ENCODE assay signal across 17 mouse cellular contexts in genomic region chr8:26420536-26420935, GRCm38 (mm10).
A peak's percentile ranks its signal among the peaks of the same experiment; 100 is the strongest.
DNase-seq lines count a peak whose midpoint lies in the region; ATAC-seq and TF ChIP-seq lines count a peak whose summit lies in the region.
"Had no signal": no experiment of that assay in that cellular context is flagged by ENCODE, and none has a peak within 500 bp of the region (broad histone marks: within the 10 kb centered on the region; RNA-seq: fewer than 3 reads in every experiment).

No protein-coding gene starts in this region.

- DNase-seq in embryo, embryonic 11 days: peak; percentile 52
- DNase-seq in hindbrain, embryonic 10.5 days (ENCODE audit: low spot score): no peak
- DNase-seq in hindbrain, postnatal 0 days (ENCODE audit: low spot score): no peak
- DNase-seq in lung, postnatal 4 days: no peak
- DNase-seq in Muller cell, postnatal 12 days (ENCODE audit: inconsistent ontology term): no peak
- no peak for DNase-seq in spleen, postnatal 14 days (ENCODE audit: low spot score in 2 of 2)
- DNase-seq: adrenal gland, adult 8-10 months; cerebellum, adult 9-10 months; kidney, adult 9 months; kidney, postnatal 36 days; layer of hippocampus, adult 9-11 months had no signal

- ATAC-seq in hindbrain, postnatal 0 days: peak; percentile 40; the same call in 1 of the 2 replicates
- peak; percentile 88 for ATAC-seq in neural tube, embryonic 14.5 days (ENCODE audit: low read depth)

- no peaks in the 10 kb centered on the region for H3K9me3 ChIP-seq in hindbrain, embryonic 10.5 days
- H3K9me3 ChIP-seq in hindbrain, postnatal 0 days (ENCODE audit: low read length): no peaks in the 10 kb centered on the region
- no peaks in the 10 kb centered on the region for H3K9me3 ChIP-seq in neural tube, embryonic 14.5 days (ENCODE audit: control insufficient read depth, low read length)
- H3K9me3 ChIP-seq: embryonic facial prominence, embryonic 15.5 days; heart, embryonic 13.5 days; limb, embryonic 13.5 days; liver, embryonic 15.5 days had no signal

- no peaks in the 10 kb centered on the region for H3K27me3 ChIP-seq in hindbrain, embryonic 10.5 days (ENCODE audit: insufficient read depth, poor library complexity, severe bottlenecking)
- no peaks in the 10 kb centered on the region for H3K27me3 ChIP-seq in hindbrain, postnatal 0 days (ENCODE audit: insufficient read depth, low read length)
- H3K27me3 ChIP-seq in neural tube, embryonic 14.5 days (ENCODE audit: control insufficient read depth, insufficient read depth, low read length): no peaks in the 10 kb centered on the region
- H3K27me3 ChIP-seq: embryonic facial prominence, embryonic 15.5 days; heart, embryonic 13.5 days; limb, embryonic 13.5 days; liver, embryonic 15.5 days had no signal

- no peak overlapping the region for H3K4me2 ChIP-seq in hindbrain, postnatal 0 days (ENCODE audit: low read depth, low read length)
- H3K4me2 ChIP-seq in neural tube, embryonic 14.5 days (ENCODE audit: low read depth, low read length): no peak overlapping the region
- H3K4me2 ChIP-seq: embryonic facial prominence, embryonic 15.5 days; heart, embryonic 13.5 days; limb, embryonic 13.5 days; liver, embryonic 15.5 days had no signal

- H3K4me3 ChIP-seq in hindbrain, embryonic 10.5 days: no peak overlapping the region
- H3K4me3 ChIP-seq in hindbrain, postnatal 0 days (ENCODE audit: low read length): no peak overlapping the region
- H3K4me3 ChIP-seq in neural tube, embryonic 14.5 days (ENCODE audit: low read depth, low read length): no peak overlapping the region
- H3K4me3 ChIP-seq: embryonic facial prominence, embryonic 15.5 days; heart, embryonic 13.5 days; limb, embryonic 13.5 days; liver, embryonic 15.5 days had no signal

- 0 out of 2 replicates have a peak overlapping the region, but pooled peaks have one; percentile 13 for H3K27ac ChIP-seq in hindbrain, embryonic 10.5 days
- no peak overlapping the region for H3K27ac ChIP-seq in hindbrain, postnatal 0 days
- H3K27ac ChIP-seq in neural tube, embryonic 14.5 days (ENCODE audit: low read depth, low read length): peak overlapping the region; percentile 24; the same call in 1 of the 2 replicates
- H3K27ac ChIP-seq: embryonic facial prominence, embryonic 15.5 days; heart, embryonic 13.5 days; limb, embryonic 13.5 days; liver, embryonic 15.5 days; stomach, postnatal 0 days had no signal

- WGBS in hindbrain, embryonic 10.5 days: 82% methylated on average over 10 of the region's 10 CpGs
- WGBS in hindbrain, postnatal 0 days: 69% methylated on average over 10 of the region's 10 CpGs
- 29% methylated on average over 10 of the region's 10 CpGs for WGBS in neural tube, embryonic 14.5 days

- no peak overlapping the region for H3K9ac ChIP-seq in hindbrain, postnatal 0 days (replicated peaks; ENCODE audit: low read length)
- H3K9ac ChIP-seq in neural tube, embryonic 14.5 days (replicated peaks; ENCODE audit: low read depth, low read length): no peak overlapping the region
- H3K9ac ChIP-seq: embryonic facial prominence, embryonic 15.5 days; heart, embryonic 13.5 days; limb, embryonic 13.5 days; liver, embryonic 15.5 days had no signal

- H3K36me3 ChIP-seq in hindbrain, embryonic 10.5 days: no peaks in the 10 kb centered on the region
- H3K36me3 ChIP-seq in hindbrain, postnatal 0 days (ENCODE audit: insufficient read depth, low read length): no peaks in the 10 kb centered on the region
- H3K36me3 ChIP-seq in neural tube, embryonic 14.5 days (ENCODE audit: control insufficient read depth, insufficient read depth, low read length): no peaks in the 10 kb centered on the region
- H3K36me3 ChIP-seq: embryonic facial prominence, embryonic 15.5 days; heart, embryonic 13.5 days; limb, embryonic 13.5 days; liver, embryonic 15.5 days had no signal

- no peak for TF ChIP-seq CTCF in hindbrain, postnatal 0 days (IDR thresholded peaks at IDR 0.05; ENCODE audit: low read depth)

- H3K4me1 ChIP-seq in hindbrain, embryonic 10.5 days (replicated peaks): 0 out of 2 replicates have a peak, but pooled peaks cover 2% of the 10 kb centered on the region
- H3K4me1 ChIP-seq in hindbrain, postnatal 0 days (ENCODE audit: insufficient read depth, low read length): no peaks in the 10 kb centered on the region
- peaks cover 9% of the 10 kb centered on the region; the same call in 1 of the 2 replicates for H3K4me1 ChIP-seq in neural tube, embryonic 14.5 days (ENCODE audit: control insufficient read depth, insufficient read depth, low read length)
- H3K4me1 ChIP-seq: embryonic facial prominence, embryonic 15.5 days; heart, embryonic 13.5 days; liver, embryonic 15.5 days had no signal
